Mouse (Mus musculus): ENCODE results near the gene Gna12. TPM values are rescaled to one million over a fixed set of nuclear protein-coding genes. Genes with fewer than 3 reads are reported as not detected.

The Gna12 gene
- 29.5 and 37.8 TPM in 2 replicates for polyA plus RNA-seq (2015; fragmentation: Nextera tagmentation; extraction: Ambion mirVana)

DNA sequence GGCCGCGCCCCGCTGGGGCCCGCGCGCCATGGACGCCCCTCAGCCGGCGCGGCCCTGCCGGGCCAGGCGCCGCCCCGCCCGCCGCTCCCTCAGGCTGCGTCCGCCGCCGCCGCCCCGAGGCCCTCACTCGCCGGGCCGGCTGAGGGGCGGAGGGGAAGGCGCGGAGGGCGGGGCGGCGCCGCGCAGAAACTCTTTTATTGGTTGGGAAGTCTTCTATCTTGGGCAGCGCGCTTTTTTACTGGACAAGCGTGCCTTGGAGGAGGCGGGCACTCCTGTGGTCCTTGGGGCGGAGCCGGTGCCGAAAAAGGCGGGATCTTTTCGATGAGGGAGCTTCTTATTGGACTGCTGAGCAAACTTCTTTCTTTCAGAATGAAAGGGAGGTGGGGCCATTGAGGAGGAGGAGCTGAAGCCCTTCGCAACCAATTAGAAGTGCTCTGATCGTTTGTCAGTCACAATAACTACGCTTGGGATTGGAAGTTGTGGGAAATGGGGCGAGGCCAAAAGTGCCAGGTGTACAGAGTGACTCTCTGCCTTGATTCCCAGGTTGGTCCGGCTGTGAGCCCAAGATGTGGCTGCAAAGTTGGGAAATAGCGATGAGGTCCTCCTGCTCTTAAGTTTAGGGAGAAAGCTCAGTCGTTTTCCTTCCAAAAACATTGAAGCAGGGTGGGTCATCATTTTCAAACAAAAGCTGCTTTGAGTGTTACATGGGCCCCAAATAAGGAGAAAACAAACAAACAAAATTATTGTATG is at the start of gene Gna12:
Gene Gna12, minus strand, starts transcription at position 118 of the 750 bp plus-strand sequence.
- no peaks in the 10 kb centered on the region for H3K27me3 ChIP-seq (replicated peaks)
- WGBS: under 1% methylated on average over 47 of the region's 49 CpGs
- H3K27ac ChIP-seq: peak within 1 kb of the TSS; percentile 78
- no peaks in the 10 kb centered on the region for H3K9me3 ChIP-seq
- peak within 1 kb of the TSS; percentile 84 for H3K4me3 ChIP-seq (replicated peaks)
- peak within 1 kb of the TSS; percentile 85 for H3K9ac ChIP-seq
- peaks cover 20% of the 10 kb centered on the region; the same call in 1 of the 2 replicates for H3K4me1 ChIP-seq (replicated peaks)
- H3K36me3 ChIP-seq: no peaks in the 10 kb centered on the region
- ATAC-seq: peak; percentile 99
- H3K4me2 ChIP-seq (replicated peaks): peak within 1 kb of the TSS; percentile 81

- no peaks in the 10 kb centered on the region for H3K36me3 ChIP-seq
- no peak overlapping the region for H3K4me3 ChIP-seq (replicated peaks)
- no peak overlapping the region for H3K9ac ChIP-seq
- no peak overlapping the region for H3K27ac ChIP-seq
- H3K4me1 ChIP-seq (replicated peaks): no peaks in the 10 kb centered on the region
- no peaks in the 10 kb centered on the region for H3K9me3 ChIP-seq
- H3K4me2 ChIP-seq (replicated peaks): no peak overlapping the region
- ATAC-seq: no peak
- H3K27me3 ChIP-seq (replicated peaks): no peaks in the 10 kb centered on the region
- 71% methylated on average over 6 of the region's 6 CpGs for WGBS
Observed at GRCm38 (mm10) chr5:140878644-140879043, 48.4 kb upstream of the Gna12 start.

DNA sequence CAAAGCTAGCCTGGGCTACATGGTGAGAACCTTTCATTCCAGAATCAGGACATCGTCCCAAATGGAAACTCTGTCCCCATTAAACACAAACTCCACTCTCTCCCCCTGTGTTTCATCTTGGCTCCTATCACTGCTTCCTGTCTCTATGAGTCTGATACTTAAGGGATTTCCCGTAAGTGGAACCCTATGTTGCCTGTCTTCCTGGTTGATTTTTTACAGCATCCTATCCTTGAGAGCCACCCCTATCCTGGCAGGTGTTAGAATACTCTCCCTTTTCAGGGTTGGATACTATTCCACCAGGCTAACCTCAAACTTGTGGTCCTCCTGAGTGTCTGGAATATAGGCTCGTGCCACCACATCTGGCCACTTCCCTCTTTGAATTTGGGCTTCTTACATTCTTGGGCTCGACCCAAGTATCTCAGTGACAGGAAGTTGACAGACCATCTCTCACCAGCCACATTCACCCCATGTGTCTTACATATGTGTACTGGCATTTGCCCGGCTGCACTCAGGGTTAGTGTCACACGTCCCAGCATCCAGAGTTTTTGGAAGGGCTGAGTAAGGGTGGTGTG is 43.6 kb upstream of the Gna12 start:
- peak overlapping the region; percentile 45 for H3K4me2 ChIP-seq (replicated peaks)
- no peak overlapping the region for H3K4me3 ChIP-seq (replicated peaks)
- H3K36me3 ChIP-seq: no peaks in the 10 kb centered on the region
- H3K27me3 ChIP-seq (replicated peaks): no peaks in the 10 kb centered on the region
- no peaks in the 10 kb centered on the region for H3K9me3 ChIP-seq
- 64% methylated on average over 6 of the region's 6 CpGs for WGBS
- no peak for ATAC-seq
- H3K4me1 ChIP-seq (replicated peaks): peaks cover 19% of the 10 kb centered on the region
- no peak overlapping the region for H3K9ac ChIP-seq
- peak overlapping the region; percentile 80 for H3K27ac ChIP-seq

GRCm38 (mm10) chr5:140873039-140873551 is 42.9 kb upstream of the Gna12 start:
- no peaks in the 10 kb centered on the region for H3K27me3 ChIP-seq (replicated peaks)
- H3K27ac ChIP-seq: peak overlapping the region; percentile 80
- 10% methylated on average over 18 of the region's 18 CpGs for WGBS
- H3K4me1 ChIP-seq (replicated peaks): peaks cover 19% of the 10 kb centered on the region
- no peaks in the 10 kb centered on the region for H3K9me3 ChIP-seq
- no peak overlapping the region for H3K4me3 ChIP-seq (replicated peaks)
- peak overlapping the region; percentile 45 for H3K4me2 ChIP-seq (replicated peaks)
- peak; percentile 60; the same call in 1 of the 2 replicates for ATAC-seq
- H3K9ac ChIP-seq: no peak overlapping the region
- H3K36me3 ChIP-seq: no peaks in the 10 kb centered on the region

- peak; percentile 72 for ATAC-seq
- H3K9me3 ChIP-seq: no peaks in the 10 kb centered on the region
- H3K27ac ChIP-seq: peak overlapping the region; percentile 80
- WGBS: 21% methylated on average over 11 of the region's 11 CpGs
- peaks cover 19% of the 10 kb centered on the region for H3K4me1 ChIP-seq (replicated peaks)
- H3K4me2 ChIP-seq (replicated peaks): peak overlapping the region; percentile 45
- H3K9ac ChIP-seq: no peak overlapping the region
- no peaks in the 10 kb centered on the region for H3K36me3 ChIP-seq
- H3K27me3 ChIP-seq (replicated peaks): no peaks in the 10 kb centered on the region
- H3K4me3 ChIP-seq (replicated peaks): no peak overlapping the region
Observed at GRCm38 (mm10) chr5:140872532-140873038, 42.4 kb upstream of the Gna12 start.

GRCm38 (mm10) chr5:140871241-140871640 is 41.0 kb upstream of the Gna12 start:
- no peaks in the 10 kb centered on the region for H3K36me3 ChIP-seq
- H3K4me1 ChIP-seq (replicated peaks): peaks cover 19% of the 10 kb centered on the region
- H3K9me3 ChIP-seq: no peaks in the 10 kb centered on the region
- WGBS: 44% methylated on average over 6 of the region's 6 CpGs
- no peak overlapping the region for H3K4me2 ChIP-seq (replicated peaks)
- H3K4me3 ChIP-seq (replicated peaks): no peak overlapping the region
- no peaks in the 10 kb centered on the region for H3K27me3 ChIP-seq (replicated peaks)
- H3K27ac ChIP-seq: no peak overlapping the region
- no peak for ATAC-seq
- no peak overlapping the region for H3K9ac ChIP-seq

DNA sequence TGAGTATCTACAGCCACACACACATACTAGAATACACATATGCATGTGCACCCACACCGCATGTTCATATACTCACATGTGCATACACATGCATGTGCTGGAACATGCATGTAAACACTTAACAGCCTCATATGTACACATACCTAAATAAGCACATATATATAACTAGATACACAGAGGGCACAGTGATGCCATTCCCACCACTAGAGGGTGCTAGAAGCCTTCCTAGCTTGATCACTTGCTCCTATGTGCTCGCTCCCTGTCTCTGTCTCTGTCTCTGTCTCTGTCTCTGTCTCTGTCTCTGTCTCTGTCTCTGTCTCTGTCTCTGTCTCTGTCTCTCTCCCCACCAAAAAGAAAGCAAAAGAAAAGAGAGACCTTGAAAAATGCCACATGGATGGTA is 38.8 kb upstream of the Gna12 start:
- Histone ChIP-seq H3K27ac (no peak overlapping the region), H3K9me3 (no peaks in the 10 kb centered on the region), H3K36me3 (no peaks in the 10 kb centered on the region), H3K4me3 (replicated peaks) (no peak overlapping the region), H3K9ac (no peak overlapping the region), H3K4me2 (replicated peaks) (no peak overlapping the region), H3K27me3 (replicated peaks) (no peaks in the 10 kb centered on the region), H3K4me1 (replicated peaks) (peaks cover 19% of the 10 kb centered on the region)
- 66% methylated on average over 2 of the region's 2 CpGs for WGBS
- no peak for ATAC-seq

- no peaks in the 10 kb centered on the region for H3K36me3 ChIP-seq
- ATAC-seq: no peak
- 86% methylated on average over 5 of the region's 5 CpGs for WGBS
Observed at GRCm38 (mm10) chr5:140859730-140860129, 29.5 kb upstream of the Gna12 start.

GRCm38 (mm10) chr5:140858335-140858734 is 28.1 kb upstream of the Gna12 start:
- Histone ChIP-seq H3K27me3 (replicated peaks) (no peaks in the 10 kb centered on the region), H3K4me3 (replicated peaks) (no peak overlapping the region), H3K9me3 (no peaks in the 10 kb centered on the region), H3K9ac (no peak overlapping the region), H3K36me3 (no peaks in the 10 kb centered on the region), H3K4me2 (replicated peaks) (no peak overlapping the region), H3K27ac (no peak overlapping the region), H3K4me1 (replicated peaks) (no peaks in the 10 kb centered on the region)
- WGBS: 89% methylated on average over 3 of the region's 3 CpGs
- no peak for ATAC-seq

More at GRCm38 (mm10) chr5:140859730-140860129, 29.5 kb upstream of the Gna12 start:
- Histone ChIP-seq H3K4me3 (replicated peaks) (no peak overlapping the region), H3K27ac (no peak overlapping the region), H3K9me3 (no peaks in the 10 kb centered on the region), H3K27me3 (replicated peaks) (no peaks in the 10 kb centered on the region), H3K4me2 (replicated peaks) (no peak overlapping the region), H3K9ac (no peak overlapping the region), H3K4me1 (replicated peaks) (no peaks in the 10 kb centered on the region)

GRCm38 (mm10) chr5:140857432-140858154 is 27.4 kb upstream of the Gna12 start:
- Histone ChIP-seq H3K4me1 (replicated peaks) (no peaks in the 10 kb centered on the region), H3K4me3 (replicated peaks) (no peak overlapping the region), H3K27ac (no peak overlapping the region), H3K36me3 (no peaks in the 10 kb centered on the region), H3K9ac (no peak overlapping the region), H3K4me2 (replicated peaks) (no peak overlapping the region), H3K27me3 (replicated peaks) (no peaks in the 10 kb centered on the region), H3K9me3 (no peaks in the 10 kb centered on the region)
- WGBS: 58% methylated on average over 8 of the region's 8 CpGs
- peak; percentile 51; the same call in 1 of the 2 replicates for ATAC-seq

- Histone ChIP-seq H3K9ac (no peak overlapping the region), H3K4me2 (replicated peaks) (no peak overlapping the region), H3K27me3 (replicated peaks) (no peaks in the 10 kb centered on the region), H3K4me3 (replicated peaks) (no peak overlapping the region), H3K4me1 (replicated peaks) (no peaks in the 10 kb centered on the region), H3K27ac (no peak overlapping the region), H3K36me3 (no peaks in the 10 kb centered on the region), H3K9me3 (no peaks in the 10 kb centered on the region)
- WGBS: 48% methylated on average over 11 of the region's 11 CpGs
- no peak for ATAC-seq
Observed at GRCm38 (mm10) chr5:140855909-140856530, 25.8 kb upstream of the Gna12 start.

DNA sequence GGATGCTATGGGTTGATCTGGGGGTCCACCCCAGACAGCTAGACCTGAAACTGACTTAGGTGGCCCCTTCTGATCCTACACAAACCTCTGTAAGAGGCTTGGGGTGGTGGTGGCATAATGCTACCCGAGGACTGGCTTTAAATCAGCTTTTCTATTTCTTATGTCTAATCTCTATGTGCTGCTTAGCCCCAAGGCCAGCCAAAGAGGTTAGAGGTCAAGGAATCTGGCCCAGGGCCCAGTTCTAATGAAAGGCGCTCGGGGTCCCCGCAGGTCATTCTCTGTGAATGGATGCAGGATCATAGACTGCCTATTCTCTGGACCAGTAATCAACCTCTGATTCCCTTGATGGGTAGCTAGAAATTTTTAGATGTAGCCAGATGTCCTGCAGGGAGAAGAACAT is 24.5 kb upstream of the Gna12 start:
- no peak overlapping the region for H3K27ac ChIP-seq
- H3K36me3 ChIP-seq: no peaks in the 10 kb centered on the region
- no peak overlapping the region for H3K4me3 ChIP-seq (replicated peaks)
- no peaks in the 10 kb centered on the region for H3K27me3 ChIP-seq (replicated peaks)
- 88% methylated on average over 4 of the region's 4 CpGs for WGBS
- H3K9me3 ChIP-seq: no peaks in the 10 kb centered on the region
- no peak overlapping the region for H3K9ac ChIP-seq
- H3K4me2 ChIP-seq (replicated peaks): no peak overlapping the region
- H3K4me1 ChIP-seq (replicated peaks): no peaks in the 10 kb centered on the region
- no peak for ATAC-seq

Data from intestine, embryonic 15.5 days (tissue).